Mouse (Mus musculus) mouse trophoblast stem cell (cell line): ENCODE measurements around the gene Tiam1.

Experiments
- in situ Hi-C, 2 experiments: fragments of 300-500 bp; cut with MseI, MboI; formaldehyde crosslinking; loops; 2 replicates in 1 of 2; 3 replicates in 1 of 2; pipeline ENCODE4 v1.15.1; 2025

The Tiam1 gene

GRCm38 (mm10) chr16:89841894-89842293 lies 301.7 kb downstream of the Tiam1 start:
- in situ Hi-C loops = loop anchor here (10.0 kb wide), 1 partner anchor 343 kb away; no protein-coding TSS in a partner anchor

- in situ Hi-C loops = loop anchor here (10.0 kb wide), 1 partner anchor 344 kb away; no protein-coding TSS in a partner anchor
Measured at GRCm38 (mm10) chr16:89840361-89840760, 303.2 kb downstream of the Tiam1 start.

GRCm38 (mm10) chr16:89839829-89840228 lies 303.7 kb downstream of the Tiam1 start:
- in situ Hi-C loops = loop anchor here (10.0 kb wide), 1 partner anchor 345 kb away; no protein-coding TSS in a partner anchor

- in situ Hi-C loops = no loop called here
Measured at GRCm38 (mm10) chr16:89837096-89837495, 306.5 kb downstream of the Tiam1 start.

- in situ Hi-C loops = no loop called here
Measured at GRCm38 (mm10) chr16:89835551-89835950, 308.0 kb downstream of the Tiam1 start.

GRCm38 (mm10) chr16:89833011-89833410 lies 310.6 kb downstream of the Tiam1 start:
- in situ Hi-C loops = loop anchor here (5.0 kb wide), 1 partner anchor 56 kb away; no protein-coding TSS in a partner anchor

- in situ Hi-C loops = loop anchor here (5.0 kb wide), 1 partner anchor 54 kb away; no protein-coding TSS in a partner anchor
Measured at GRCm38 (mm10) chr16:89831172-89831571, 312.4 kb downstream of the Tiam1 start.

GRCm38 (mm10) chr16:89830221-89830648 lies 313.3 kb downstream of the Tiam1 start:
- in situ Hi-C loops = loop anchor here (5.0 kb wide), 1 partner anchor 53 kb away; no protein-coding TSS in a partner anchor

GRCm38 (mm10) chr16:89827496-89828125 lies 316.0 kb downstream of the Tiam1 start:
- in situ Hi-C loops = no loop called here

GRCm38 (mm10) chr16:89825875-89826274 lies 317.7 kb downstream of the Tiam1 start:
- in situ Hi-C loops = no loop called here

GRCm38 (mm10) chr16:89822882-89823281 lies 320.7 kb downstream of the Tiam1 start:
- in situ Hi-C loops = no loop called here

- in situ Hi-C loops = no loop called here
Measured at GRCm38 (mm10) chr16:89818661-89819060, 324.9 kb downstream of the Tiam1 start.

GRCm38 (mm10) chr16:89817861-89818630 lies 325.5 kb downstream of the Tiam1 start:
- in situ Hi-C loops = no loop called here

- in situ Hi-C loops = no loop called here
Measured at GRCm38 (mm10) chr16:89817301-89817700, 326.3 kb downstream of the Tiam1 start.

- in situ Hi-C loops = no loop called here
Measured at GRCm38 (mm10) chr16:89816506-89817172, 326.9 kb downstream of the Tiam1 start.

GRCm38 (mm10) chr16:89813536-89813935 lies 330.0 kb downstream of the Tiam1 start:
- in situ Hi-C loops = no loop called here

- in situ Hi-C loops = no loop called here
Measured at GRCm38 (mm10) chr16:89812891-89813290, 330.7 kb downstream of the Tiam1 start.

- in situ Hi-C loops = no loop called here
Measured at GRCm38 (mm10) chr16:89810398-89810797, 333.2 kb downstream of the Tiam1 start.

GRCm38 (mm10) chr16:89808168-89808567 lies 335.4 kb downstream of the Tiam1 start:
- in situ Hi-C loops = no loop called here

GRCm38 (mm10) chr16:89805946-89806345 lies 337.6 kb downstream of the Tiam1 start:
- in situ Hi-C loops = no loop called here

GRCm38 (mm10) chr16:89805210-89805609 lies 338.4 kb downstream of the Tiam1 start:
- in situ Hi-C loops = no loop called here

GRCm38 (mm10) chr16:89801493-89801892 lies 342.1 kb downstream of the Tiam1 start:
- in situ Hi-C loops = no loop called here
